Mouse (Mus musculus) lung, postnatal 25 days (tissue): Measurements from ENCODE around the gene Ubald1.
A peak's percentile ranks its signal among the peaks of the same experiment; 100 is the strongest.

Experiments
- DNase-seq: peaks from one replicate; pipeline ENCODE4 v3.0.0; 2022; ENCODE audit warnings: low spot score

The Ubald1 gene

GRCm38 (mm10) chr16:4880136-4880825 is at the start of gene Ubald1:
Gene Ubald1 (minus strand): TSS chr16:4880315.
- DNase-seq = peak; percentile 98

GRCm38 (mm10) chr16:4928474-4928873 is 48.4 kb upstream of the Ubald1 start:
- no peak for DNase-seq

GRCm38 (mm10) chr16:4927967-4928366 is 47.9 kb upstream of the Ubald1 start:
- no peak for DNase-seq

- no peak for DNase-seq
Observed at GRCm38 (mm10) chr16:4923996-4924395, 43.9 kb upstream of the Ubald1 start.

GRCm38 (mm10) chr16:4922481-4922880 is 42.4 kb upstream of the Ubald1 start:
- DNase-seq = no peak

GRCm38 (mm10) chr16:4920556-4920955 is 40.4 kb upstream of the Ubald1 start:
- DNase-seq = no peak

GRCm38 (mm10) chr16:4916608-4917007 is 36.5 kb upstream of the Ubald1 start:
- no peak for DNase-seq

GRCm38 (mm10) chr16:4915931-4916330 is 35.8 kb upstream of the Ubald1 start:
- DNase-seq = no peak

GRCm38 (mm10) chr16:4913783-4914735 is 33.9 kb upstream of the Ubald1 start:
- DNase-seq = peak; percentile 91

GRCm38 (mm10) chr16:4912907-4913782 is 33.0 kb upstream of the Ubald1 start:
- DNase-seq = no peak

GRCm38 (mm10) chr16:4912074-4912648 is 32.0 kb upstream of the Ubald1 start:
- no peak for DNase-seq

- no peak for DNase-seq
Observed at GRCm38 (mm10) chr16:4910758-4911157, 30.6 kb upstream of the Ubald1 start.

- no peak for DNase-seq
Observed at GRCm38 (mm10) chr16:4909745-4910144, 29.6 kb upstream of the Ubald1 start.

GRCm38 (mm10) chr16:4907972-4908371 is 27.9 kb upstream of the Ubald1 start:
- no peak for DNase-seq

- no peak for DNase-seq
Observed at GRCm38 (mm10) chr16:4907386-4907785, 27.3 kb upstream of the Ubald1 start.

- no peak for DNase-seq
Observed at GRCm38 (mm10) chr16:4906559-4906958, 26.4 kb upstream of the Ubald1 start.

- DNase-seq = no peak
Observed at GRCm38 (mm10) chr16:4905591-4905990, 25.5 kb upstream of the Ubald1 start.

- DNase-seq = no peak
Observed at GRCm38 (mm10) chr16:4904878-4905277, 24.8 kb upstream of the Ubald1 start.

GRCm38 (mm10) chr16:4903491-4904102 is 23.5 kb upstream of the Ubald1 start:
- DNase-seq = no peak

GRCm38 (mm10) chr16:4902390-4902789 is 22.3 kb upstream of the Ubald1 start:
- DNase-seq = no peak

GRCm38 (mm10) chr16:4901167-4901566 is 21.1 kb upstream of the Ubald1 start:
- DNase-seq = no peak
